Mouse (Mus musculus) CH12.LX (cell line): ENCODE measurements around the gene Nup54.

ENCODE experiments used
- CHD2 ChIP-seq: IDR thresholded peaks from 2 replicates; pipeline ENCODE4 v1.6.1; 2011; ENCODE audit warnings: low read length, improper control_type of control experiment
- CTCF ChIP-seq, 2 experiments: IDR thresholded peaks in 1 of 2; conservative IDR thresholded peaks in 1 of 2; 2 replicates each; pipeline ENCODE4 v1.5.1; 2011 to 2012; ENCODE audit warnings: low read depth in 2 of 2, low read length in 2 of 2, improper control_type of control experiment in 1 of 2, inconsistent platforms in 1 of 2, mild to moderate bottlenecking in 1 of 2, moderate library complexity in 1 of 2
- MAFK ChIP-seq: IDR thresholded peaks from 2 replicates; pipeline ENCODE4 v1.6.1; 2011; ENCODE audit warnings: low read length, improper control_type of control experiment; ENCODE audit not compliant: insufficient replicate concordance
- MEF2A ChIP-seq: IDR thresholded peaks from 2 replicates; pipeline ENCODE4 v1.6.1; 2014; ENCODE audit warnings: low read depth, mild to moderate bottlenecking, inconsistent platforms, low read length, improper control_type of control experiment, borderline replicate concordance
- MXI1 ChIP-seq: IDR thresholded peaks from 2 replicates; pipeline ENCODE4 v1.6.1; 2011; ENCODE audit warnings: mild to moderate bottlenecking, low read depth, low read length, improper control_type of control experiment
- RAD21 ChIP-seq: IDR thresholded peaks from 2 replicates; pipeline ENCODE4 v1.6.1; 2011; ENCODE audit warnings: low read depth, mild to moderate bottlenecking, low read length, improper control_type of control experiment, moderate library complexity
- TBP ChIP-seq: conservative IDR thresholded peaks from 2 replicates; pipeline ENCODE4 v1.6.1; 2011; ENCODE audit warnings: low read depth, low read length, improper control_type of control experiment
- USF1 ChIP-seq: IDR thresholded peaks from 2 replicates; pipeline ENCODE4 v1.6.1; 2014; ENCODE audit warnings: low read depth, mild to moderate bottlenecking, inconsistent platforms, low read length, improper control_type of control experiment

GRCm38 (mm10) chr5:92372605-92373004, 62.4 kb downstream of the Nup54 start:
- TF ChIP-seq CHD2 (no peak), MAFK (no peak), MEF2A (no peak), RAD21 (no peak), TBP (no peak), CTCF (conservative IDR thresholded peaks at IDR 0.05 in 1 of 2, IDR thresholded peaks at IDR 0.05 in 1 of 2; ENCODE audit: low read depth in 2 of 2, low read length in 2 of 2) (no peak), USF1 (no peak), MXI1 (no peak)
